Mouse (Mus musculus) lung, postnatal 0 days (tissue): ENCODE data around the gene Trabd. TPM values are rescaled to one million over a fixed set of nuclear protein-coding genes. Genes with fewer than 3 reads are reported as not detected.

Experiments used
- ATAC-seq: fragments of 200-750 bp; cut with Nextera tagmentation; 2 replicates; pipeline ENCODE4 v1.8.0; 2017; ENCODE audit warnings: moderate library complexity
- DNase-seq: peaks from one replicate; pipeline ENCODE4 v3.0.0-alpha.2; 2016; ENCODE audit warnings: low spot score
- H3K27ac ChIP-seq: fragments of 300-500 bp; sonication (generic); 2 replicates; pipeline ENCODE4 v1.5.1; 2014; ENCODE audit warnings: antibody characterized with exemption, mild to moderate bottlenecking, low read length, mixed read lengths
- H3K27me3 ChIP-seq: fragments of 300-500 bp; sonication (generic); replicated peaks from 2 replicates; pipeline ENCODE4 v1.6.1; 2014; ENCODE audit warnings: low read length, mixed read lengths; ENCODE audit not compliant: insufficient read depth
- H3K36me3 ChIP-seq: fragments of 300-500 bp; sonication (generic); 2 replicates; pipeline ENCODE4 v1.6.1; 2014; ENCODE audit warnings: low read length, mixed read lengths; ENCODE audit not compliant: insufficient read depth
- H3K4me1 ChIP-seq: fragments of 300-500 bp; sonication (generic); 2 replicates; pipeline ENCODE4 v1.6.1; 2014; ENCODE audit warnings: antibody characterized with exemption, low read depth, low read length, mixed read lengths; ENCODE audit not compliant: insufficient read depth
- H3K4me2 ChIP-seq: fragments of 300-500 bp; sonication (generic); replicated peaks from 2 replicates; pipeline ENCODE4 v1.6.1; 2014; ENCODE audit warnings: low read depth, mild to moderate bottlenecking, low read length, moderate library complexity, mixed read lengths
- H3K4me3 ChIP-seq: fragments of 300-500 bp; sonication (generic); 2 replicates; pipeline ENCODE4 v1.5.1; 2014; ENCODE audit warnings: low read depth, low read length
- H3K9ac ChIP-seq: fragments of 300-500 bp; sonication (generic); replicated peaks from 2 replicates; pipeline ENCODE4 v1.6.1; 2014; ENCODE audit warnings: low read depth, mild to moderate bottlenecking
- H3K9me3 ChIP-seq: fragments of 300-500 bp; sonication (generic); 2 replicates; pipeline ENCODE4 v1.6.1; 2016; ENCODE audit warnings: low read length, mixed read lengths
- CTCF ChIP-seq: IDR thresholded peaks from 2 replicates; pipeline ENCODE4 v1.5.1; 2016; ENCODE audit warnings: antibody characterized with exemption, mild to moderate bottlenecking
- EP300 ChIP-seq: IDR thresholded peaks from 2 replicates; pipeline ENCODE4 v1.6.1; 2016; ENCODE audit warnings: antibody characterized with exemption, mild to moderate bottlenecking, control low read depth
- WGBS: fragments of 180-500 bp; shearing (Covaris S2); extraction: QIAGEN DNeasy Blood & Tissue Kit; methylation state at CpG from one replicate; pipeline ENCODE4 v1.1.7; 2014; 5-methylcytosine and 5-hydroxymethylcytosine counted together
- polyA plus RNA-seq: library from polyadenylated mRNA; unstranded; fragments of >200 nt; fragmentation: Nextera tagmentation; extraction: Ambion mirVana; gene quantifications from 2 replicates; pipeline ENCODE4 v1.2.1, GENCODE M21; 2015

The Trabd gene
- polyA plus RNA-seq, 1 experiment from 2014 or later = 41.8 TPM

GRCm38 (mm10) chr15:89122649-89123366 lies 47.9 kb downstream of the Trabd start, which contains the start of gene Tubgcp6:
TSS of gene Tubgcp6 (minus strand) at chr15:89123112.
- Histone ChIP-seq H3K27ac (peak within 1 kb of the TSS; percentile 69), H3K4me1 (peaks cover 18% of the 10 kb centered on the region; the same call in 1 of the 2 replicates), H3K9me3 (no peaks in the 10 kb centered on the region), H3K4me3 (peak within 1 kb of the TSS; percentile 90), H3K4me2 (peak within 1 kb of the TSS; percentile 73), H3K27me3 (no peaks in the 10 kb centered on the region), H3K9ac (peak within 1 kb of the TSS; percentile 60), H3K36me3 (no peaks in the 10 kb centered on the region)
- peak; percentile 91 for ATAC-seq
- no peak for TF ChIP-seq CTCF
- peak; percentile 42; the same call in 1 of the 2 replicates for TF ChIP-seq EP300
- peak; percentile 96 for DNase-seq
- under 1% methylated on average over 47 of the region's 47 CpGs for WGBS

- H3K9ac ChIP-seq = peak overlapping the region; percentile 27; the same call in 1 of the 2 replicates
- no peaks in the 10 kb centered on the region for H3K9me3 ChIP-seq
- H3K4me3 ChIP-seq = peak overlapping the region; percentile 90
- no peaks in the 10 kb centered on the region for H3K36me3 ChIP-seq
- peak; percentile 13; the same call in 1 of the 2 replicates for ATAC-seq
- peaks cover 23% of the 10 kb centered on the region; the same call in 1 of the 2 replicates for H3K4me1 ChIP-seq
- no peaks in the 10 kb centered on the region for H3K27me3 ChIP-seq
- peak overlapping the region; percentile 69 for H3K27ac ChIP-seq
- TF ChIP-seq CTCF (peak; percentile 50), EP300 (no peak)
- DNase-seq = peak; percentile 39
- WGBS = 29% methylated on average over 11 of the region's 11 CpGs
- H3K4me2 ChIP-seq = peak overlapping the region; percentile 73
Observed at GRCm38 (mm10) chr15:89123595-89123994, 48.7 kb downstream of the Trabd start.

GRCm38 (mm10) chr15:89124312-89124711 lies 49.4 kb downstream of the Trabd start:
- Histone ChIP-seq H3K4me3 (no peak overlapping the region), H3K9me3 (no peaks in the 10 kb centered on the region), H3K27me3 (no peaks in the 10 kb centered on the region), H3K4me1 (peaks cover 26% of the 10 kb centered on the region; the same call in 1 of the 2 replicates), H3K27ac (no peak overlapping the region), H3K9ac (no peak overlapping the region), H3K4me2 (no peak overlapping the region), H3K36me3 (no peaks in the 10 kb centered on the region)
- ATAC-seq (no peak), DNase-seq (no peak)
- WGBS = 95% methylated on average over 3 of the region's 3 CpGs
- TF ChIP-seq CTCF = no peak
- TF ChIP-seq EP300 = no peak

GRCm38 (mm10) chr15:89125351-89125750 lies 50.4 kb downstream of the Trabd start:
- Histone ChIP-seq H3K4me1 (peaks cover 26% of the 10 kb centered on the region; the same call in 1 of the 2 replicates), H3K4me2 (no peak overlapping the region), H3K4me3 (no peak overlapping the region), H3K27ac (no peak overlapping the region), H3K36me3 (no peaks in the 10 kb centered on the region), H3K9me3 (no peaks in the 10 kb centered on the region), H3K9ac (no peak overlapping the region), H3K27me3 (no peaks in the 10 kb centered on the region)
- 90% methylated on average over 9 of the region's 9 CpGs for WGBS
- DNase-seq (no peak), ATAC-seq (no peak)
- no peak for TF ChIP-seq EP300
- TF ChIP-seq CTCF = no peak

GRCm38 (mm10) chr15:89126622-89127021 lies 51.7 kb downstream of the Trabd start:
- Histone ChIP-seq H3K9ac (no peak overlapping the region), H3K27me3 (no peaks in the 10 kb centered on the region), H3K4me2 (no peak overlapping the region), H3K4me3 (no peak overlapping the region), H3K36me3 (no peaks in the 10 kb centered on the region), H3K9me3 (no peaks in the 10 kb centered on the region), H3K27ac (no peak overlapping the region), H3K4me1 (peaks cover 26% of the 10 kb centered on the region; the same call in 1 of the 2 replicates)
- TF ChIP-seq EP300 = no peak
- no peak for TF ChIP-seq CTCF
- 91% methylated on average over 8 of the region's 8 CpGs for WGBS
- ATAC-seq = no peak
- DNase-seq = no peak

- Histone ChIP-seq H3K9ac (no peak overlapping the region), H3K4me1 (peaks cover 18% of the 10 kb centered on the region; the same call in 1 of the 2 replicates), H3K36me3 (no peaks in the 10 kb centered on the region), H3K27me3 (no peaks in the 10 kb centered on the region), H3K27ac (no peak overlapping the region), H3K4me3 (no peak overlapping the region), H3K4me2 (peak overlapping the region; percentile 60), H3K9me3 (no peaks in the 10 kb centered on the region)
- no peak for TF ChIP-seq CTCF
- no peak for TF ChIP-seq EP300
- 76% methylated on average over 8 of the region's 8 CpGs for WGBS
- DNase-seq (no peak), ATAC-seq (no peak)
Observed at GRCm38 (mm10) chr15:89127364-89127940, 52.5 kb downstream of the Trabd start.
